Mouse (Mus musculus) heart, postnatal 0 days (tissue): ENCODE measurements at regions not wholly inside any gene's neighbourhood (a gene's known extent, or its start where the extent isn't known, plus 50 kb on each side); places are given as distances from the start of the nearest gene placed in this dataset.

ENCODE experiments used
- ATAC-seq: fragments of 200-750 bp; cut with Nextera tagmentation; 2 replicates; pipeline ENCODE4 v1.8.0; 2017; ENCODE audit warnings: low read depth, moderate number of reproducible peaks, moderate library complexity; ENCODE audit not compliant: insufficient read depth
- DNase-seq: peaks from one replicate; pipeline ENCODE4 v3.0.0-alpha.2; 2016; ENCODE audit warnings: low spot score
- H3K27ac ChIP-seq: fragments of 300-500 bp; sonication (generic); 2 replicates; pipeline ENCODE4 v1.5.1; 2014; ENCODE audit warnings: low read depth, mild to moderate bottlenecking
- H3K27me3 ChIP-seq: fragments of 300-500 bp; sonication (generic); 2 replicates; pipeline ENCODE4 v1.6.1; 2014; ENCODE audit warnings: low read length, mixed read lengths; ENCODE audit not compliant: control insufficient read depth, insufficient read depth
- H3K36me3 ChIP-seq: fragments of 300-500 bp; sonication (generic); replicated peaks from 2 replicates; pipeline ENCODE4 v1.6.1; 2014; ENCODE audit warnings: low read length, mixed read lengths; ENCODE audit not compliant: control insufficient read depth, insufficient read depth
- H3K4me1 ChIP-seq: fragments of 300-500 bp; sonication (generic); 2 replicates; pipeline ENCODE4 v1.6.1; 2014; ENCODE audit warnings: antibody characterized with exemption; ENCODE audit not compliant: control insufficient read depth, insufficient read depth
- H3K4me2 ChIP-seq: fragments of 300-500 bp; sonication (generic); 2 replicates; pipeline ENCODE4 v1.6.1; 2014; ENCODE audit warnings: low read depth, mild to moderate bottlenecking, low read length, moderate library complexity
- H3K4me3 ChIP-seq: fragments of 300-500 bp; sonication (generic); 2 replicates; pipeline ENCODE4 v1.5.1; 2014; ENCODE audit warnings: low read depth, low read length
- H3K9ac ChIP-seq: fragments of 300-500 bp; sonication (generic); replicated peaks from 2 replicates; pipeline ENCODE4 v1.6.1; 2014; ENCODE audit warnings: low read depth, low read length, mixed read lengths
- H3K9me3 ChIP-seq: fragments of 300-500 bp; sonication (generic); replicated peaks from 2 replicates; pipeline ENCODE4 v1.6.1; 2016; ENCODE audit warnings: low read length; ENCODE audit not compliant: control insufficient read depth
- CTCF ChIP-seq: IDR thresholded peaks from 2 replicates; pipeline ENCODE4 v1.5.1; 2016; ENCODE audit warnings: antibody characterized with exemption, control low read depth, low read depth
- EP300 ChIP-seq: IDR thresholded peaks from 2 replicates; pipeline ENCODE4 v1.6.1; 2016; ENCODE audit warnings: antibody characterized with exemption, low read depth
- WGBS: fragments of 180-500 bp; shearing (Covaris S2); extraction: QIAGEN DNeasy Blood & Tissue Kit; methylation state at CpG from one replicate; pipeline ENCODE4 v1.1.7; 2014; 5-methylcytosine and 5-hydroxymethylcytosine counted together

GRCm38 (mm10) chr2:101256464-101256863, 368.1 kb upstream of the Rag2 start:
- Histone ChIP-seq H3K4me2 (no peak overlapping the region), H3K9me3 (no peaks in the 10 kb centered on the region), H3K4me1 (0 out of 2 replicates have a peak, but pooled peaks cover 3% of the 10 kb centered on the region), H3K27ac (0 out of 2 replicates have a peak overlapping the region, but pooled peaks have one; percentile 34), H3K4me3 (no peak overlapping the region), H3K36me3 (no peaks in the 10 kb centered on the region), H3K9ac (no peak overlapping the region), H3K27me3 (no peaks in the 10 kb centered on the region)
- WGBS, result 18% methylated on average over 3 of the region's 3 CpGs
- peak; percentile 53 for DNase-seq
- peak; percentile 79 for ATAC-seq
- TF ChIP-seq EP300 (no peak), CTCF (no peak)

- ATAC-seq, result no peak
These were observed 360.6 kb upstream of the Rag2 start for GRCm38 (mm10) chr2:101263934-101264333.

GRCm38 (mm10) chr2:101266685-101267374, 357.7 kb upstream of the Rag2 start:
- 51% methylated on average over 2 of the region's 2 CpGs for WGBS
- TF ChIP-seq EP300 (no peak), CTCF (no peak)
- Histone ChIP-seq H3K4me3 (no peak overlapping the region), H3K9ac (no peak overlapping the region), H3K4me2 (no peak overlapping the region), H3K36me3 (no peaks in the 10 kb centered on the region), H3K27me3 (no peaks in the 10 kb centered on the region), H3K27ac (no peak overlapping the region), H3K4me1 (no peaks in the 10 kb centered on the region), H3K9me3 (no peaks in the 10 kb centered on the region)
- DNase-seq, result no peak
- ATAC-seq, result no peak

More at GRCm38 (mm10) chr2:101263934-101264333, 360.6 kb upstream of the Rag2 start:
- Histone ChIP-seq H3K4me2 (no peak overlapping the region), H3K9ac (no peak overlapping the region), H3K27me3 (no peaks in the 10 kb centered on the region), H3K27ac (no peak overlapping the region), H3K36me3 (no peaks in the 10 kb centered on the region), H3K9me3 (no peaks in the 10 kb centered on the region), H3K4me1 (no peaks in the 10 kb centered on the region), H3K4me3 (no peak overlapping the region)
- WGBS, result 63% methylated on average over 4 of the region's 4 CpGs
- no peak for DNase-seq
- no peak for TF ChIP-seq EP300

- 70% methylated on average over 3 of the region's 3 CpGs for WGBS
- no peak overlapping the region for H3K4me2 ChIP-seq
- TF ChIP-seq CTCF (no peak), EP300 (no peak)
- H3K4me3 ChIP-seq, result no peak overlapping the region
- no peaks in the 10 kb centered on the region for H3K4me1 ChIP-seq
- H3K9me3 ChIP-seq, result no peaks in the 10 kb centered on the region
- no peaks in the 10 kb centered on the region for H3K27me3 ChIP-seq
- H3K9ac ChIP-seq, result no peak overlapping the region
- DNase-seq (no peak), ATAC-seq (no peak)
- no peaks in the 10 kb centered on the region for H3K36me3 ChIP-seq
- H3K27ac ChIP-seq, result no peak overlapping the region
These were observed 350.4 kb upstream of the Rag2 start for GRCm38 (mm10) chr2:101274045-101274664.

GRCm38 (mm10) chr2:101284886-101285285, 339.6 kb upstream of the Rag2 start:
- H3K27me3 ChIP-seq, result no peaks in the 10 kb centered on the region
- no peak overlapping the region for H3K4me3 ChIP-seq
- no peaks in the 10 kb centered on the region for H3K9me3 ChIP-seq
- H3K4me2 ChIP-seq, result no peak overlapping the region
- H3K9ac ChIP-seq, result no peak overlapping the region
- H3K27ac ChIP-seq, result no peak overlapping the region
- H3K36me3 ChIP-seq, result no peaks in the 10 kb centered on the region
- no peak for ATAC-seq
- TF ChIP-seq EP300 (no peak), CTCF (no peak)
- no peak for DNase-seq
- H3K4me1 ChIP-seq, result no peaks in the 10 kb centered on the region
